Mouse (Mus musculus): ENCODE data around the gene Nfkbil1. TPM values are rescaled to one million over a fixed set of nuclear protein-coding genes. Genes with fewer than 3 reads are reported as not detected.

Nfkbil1 gene
- polyA plus RNA-seq (2014; fragmentation: Illumina TruSeq; extraction: RNeasy Lipid Tissue Mini Kit (QIAGEN cat#74804); ENCODE audit: low read depth, low replicate concordance): 0.87 TPM

GRCm38 (mm10) chr17:35235614-35236389 is at the start of gene Nfkbil1:
Gene Nfkbil1 (minus strand): TSS chr17:35235792.

GRCm38 (mm10) chr17:35262664-35263522 is 27.3 kb upstream of the Nfkbil1 start, which contains the start of gene H2-D1:
Gene H2-D1 (plus strand): TSS chr17:35262730.

GRCm38 (mm10) chr17:35241305-35242014 is 5.9 kb upstream of the Nfkbil1 start, which contains the start of gene Ddx39b:
Gene Ddx39b (plus strand): TSS chr17:35241746.

GRCm38 (mm10) chr17:35233114-35233980 is 2.2 kb downstream of the Nfkbil1 start, which contains the start of gene Atp6v1g2:
Gene Atp6v1g2 (plus strand): TSS chr17:35233660.

GRCm38 (mm10) chr17:35220156-35220952 is 15.2 kb downstream of the Nfkbil1 start, which contains the start of gene Gm16181:
Gene Gm16181 (plus strand): TSS chr17:35220834.

GRCm38 (mm10) chr17:35204494-35205379 is 30.9 kb downstream of the Nfkbil1 start, which contains the start of gene Lta:
Gene Lta (minus strand): TSS chr17:35205351.

GRCm38 (mm10) chr17:35201787-35202186 is 33.8 kb downstream of the Nfkbil1 start, which contains the start of gene Tnf:
Gene Tnf (minus strand): TSS chr17:35202007.

GRCm38 (mm10) chr17:35193881-35194843 is 41.4 kb downstream of the Nfkbil1 start, which contains the start of gene Ltb:
Gene Ltb (plus strand): TSS chr17:35194439.

GRCm38 (mm10) chr17:35187959-35188610 is 47.5 kb downstream of the Nfkbil1 start, which contains the start of gene Lst1:
Gene Lst1 (minus strand): TSS chr17:35188439.

GRCm38 (mm10) chr17:35175968-35176367 is 59.6 kb downstream of the Nfkbil1 start, which contains the start of gene Aif1:
Gene Aif1 (minus strand): TSS chr17:35176068.

Other genes with a start within 250 kb of the Nfkbil1 start
- 1.2 TPM for gene Vars, start 234.8 kb downstream of the Nfkbil1 start, polyA plus RNA-seq (2014; fragmentation: Illumina TruSeq; extraction: RNeasy Lipid Tissue Mini Kit (QIAGEN cat#74804); ENCODE audit: low read depth, low replicate concordance)
- gene Vwa7, start 219.2 kb downstream of the Nfkbil1 start, polyA plus RNA-seq (2014; fragmentation: Illumina TruSeq; extraction: RNeasy Lipid Tissue Mini Kit (QIAGEN cat#74804); ENCODE audit: low read depth, low replicate concordance): not detected
- gene Sapcd1, start 207.8 kb downstream of the Nfkbil1 start, polyA plus RNA-seq (2014; fragmentation: Illumina TruSeq; extraction: RNeasy Lipid Tissue Mini Kit (QIAGEN cat#74804); ENCODE audit: low read depth, low replicate concordance): not detected
- gene Msh5, start 189.0 kb downstream of the Nfkbil1 start, polyA plus RNA-seq (2014; fragmentation: Illumina TruSeq; extraction: RNeasy Lipid Tissue Mini Kit (QIAGEN cat#74804); ENCODE audit: low read depth, low replicate concordance): 1.1 TPM
- 5.7 TPM for gene Clic1, start 185.8 kb downstream of the Nfkbil1 start, polyA plus RNA-seq (2014; fragmentation: Illumina TruSeq; extraction: RNeasy Lipid Tissue Mini Kit (QIAGEN cat#74804); ENCODE audit: low read depth, low replicate concordance)
- gene Ddah2, start 176.8 kb downstream of the Nfkbil1 start, polyA plus RNA-seq (2014; fragmentation: Illumina TruSeq; extraction: RNeasy Lipid Tissue Mini Kit (QIAGEN cat#74804); ENCODE audit: low read depth, low replicate concordance): not detected
- not detected for gene Ly6g6c, start 170.4 kb downstream of the Nfkbil1 start, polyA plus RNA-seq (2014; fragmentation: Illumina TruSeq; extraction: RNeasy Lipid Tissue Mini Kit (QIAGEN cat#74804); ENCODE audit: low read depth, low replicate concordance)
- gene Mpig6b, start 169.6 kb downstream of the Nfkbil1 start, polyA plus RNA-seq (2014; fragmentation: Illumina TruSeq; extraction: RNeasy Lipid Tissue Mini Kit (QIAGEN cat#74804); ENCODE audit: low read depth, low replicate concordance): not detected
- not detected for gene Ly6g6e, start 158.9 kb downstream of the Nfkbil1 start, polyA plus RNA-seq (2014; fragmentation: Illumina TruSeq; extraction: RNeasy Lipid Tissue Mini Kit (QIAGEN cat#74804); ENCODE audit: low read depth, low replicate concordance)
- gene Ly6g6d, start 157.7 kb downstream of the Nfkbil1 start, polyA plus RNA-seq (2014; fragmentation: Illumina TruSeq; extraction: RNeasy Lipid Tissue Mini Kit (QIAGEN cat#74804); ENCODE audit: low read depth, low replicate concordance): not detected
- not detected for gene Ly6g6f, start 150.2 kb downstream of the Nfkbil1 start, polyA plus RNA-seq (2014; fragmentation: Illumina TruSeq; extraction: RNeasy Lipid Tissue Mini Kit (QIAGEN cat#74804); ENCODE audit: low read depth, low replicate concordance)
- 4.4 TPM for gene Abhd16a, start 146.5 kb downstream of the Nfkbil1 start, polyA plus RNA-seq (2014; fragmentation: Illumina TruSeq; extraction: RNeasy Lipid Tissue Mini Kit (QIAGEN cat#74804); ENCODE audit: low read depth, low replicate concordance)
- not detected for gene Ly6g5c, start 127.5 kb downstream of the Nfkbil1 start, polyA plus RNA-seq (2014; fragmentation: Illumina TruSeq; extraction: RNeasy Lipid Tissue Mini Kit (QIAGEN cat#74804); ENCODE audit: low read depth, low replicate concordance)
- gene Ly6g5b, start 120.4 kb downstream of the Nfkbil1 start, polyA plus RNA-seq (2014; fragmentation: Illumina TruSeq; extraction: RNeasy Lipid Tissue Mini Kit (QIAGEN cat#74804); ENCODE audit: low read depth, low replicate concordance): not detected
- 1.4 TPM for gene Gpank1, start 114.3 kb downstream of the Nfkbil1 start, polyA plus RNA-seq (2014; fragmentation: Illumina TruSeq; extraction: RNeasy Lipid Tissue Mini Kit (QIAGEN cat#74804); ENCODE audit: low read depth, low replicate concordance)
- 97.4 TPM for gene Csnk2b, start 113.7 kb downstream of the Nfkbil1 start, polyA plus RNA-seq (2014; fragmentation: Illumina TruSeq; extraction: RNeasy Lipid Tissue Mini Kit (QIAGEN cat#74804); ENCODE audit: low read depth, low replicate concordance)
- gene D17H6S53E, start 109.4 kb downstream of the Nfkbil1 start, polyA plus RNA-seq (2014; fragmentation: Illumina TruSeq; extraction: RNeasy Lipid Tissue Mini Kit (QIAGEN cat#74804); ENCODE audit: low read depth, low replicate concordance): 1.3 TPM
- 85.5 TPM for gene Apom, start 103.7 kb downstream of the Nfkbil1 start, polyA plus RNA-seq (2014; fragmentation: Illumina TruSeq; extraction: RNeasy Lipid Tissue Mini Kit (QIAGEN cat#74804); ENCODE audit: low read depth, low replicate concordance)
- gene Bag6, start 100.6 kb downstream of the Nfkbil1 start, polyA plus RNA-seq (2014; fragmentation: Illumina TruSeq; extraction: RNeasy Lipid Tissue Mini Kit (QIAGEN cat#74804); ENCODE audit: low read depth, low replicate concordance): 5.2 TPM
- gene Prrc2a, start 70.9 kb downstream of the Nfkbil1 start, polyA plus RNA-seq (2014; fragmentation: Illumina TruSeq; extraction: RNeasy Lipid Tissue Mini Kit (QIAGEN cat#74804); ENCODE audit: low read depth, low replicate concordance): 3.7 TPM
- 7.5 TPM for gene Aif1, start 59.7 kb downstream of the Nfkbil1 start, polyA plus RNA-seq (2014; fragmentation: Illumina TruSeq; extraction: RNeasy Lipid Tissue Mini Kit (QIAGEN cat#74804); ENCODE audit: low read depth, low replicate concordance)
- gene Lst1, start 47.4 kb downstream of the Nfkbil1 start, polyA plus RNA-seq (2014; fragmentation: Illumina TruSeq; extraction: RNeasy Lipid Tissue Mini Kit (QIAGEN cat#74804); ENCODE audit: low read depth, low replicate concordance): not detected
- gene Ltb, start 41.4 kb downstream of the Nfkbil1 start, polyA plus RNA-seq (2014; fragmentation: Illumina TruSeq; extraction: RNeasy Lipid Tissue Mini Kit (QIAGEN cat#74804); ENCODE audit: low read depth, low replicate concordance): not detected
- gene Tnf, start 33.8 kb downstream of the Nfkbil1 start, polyA plus RNA-seq (2014; fragmentation: Illumina TruSeq; extraction: RNeasy Lipid Tissue Mini Kit (QIAGEN cat#74804); ENCODE audit: low read depth, low replicate concordance): 0.26 TPM
- not detected for gene Lta, start 30.4 kb downstream of the Nfkbil1 start, polyA plus RNA-seq (2014; fragmentation: Illumina TruSeq; extraction: RNeasy Lipid Tissue Mini Kit (QIAGEN cat#74804); ENCODE audit: low read depth, low replicate concordance)
- gene Gm16181, start 15.0 kb downstream of the Nfkbil1 start, polyA plus RNA-seq (2014; fragmentation: Illumina TruSeq; extraction: RNeasy Lipid Tissue Mini Kit (QIAGEN cat#74804); ENCODE audit: low read depth, low replicate concordance): not detected
- gene Atp6v1g2, start 2.1 kb downstream of the Nfkbil1 start, polyA plus RNA-seq (2014; fragmentation: Illumina TruSeq; extraction: RNeasy Lipid Tissue Mini Kit (QIAGEN cat#74804); ENCODE audit: low read depth, low replicate concordance): 2.6 TPM
- gene Ddx39b, start 6.0 kb upstream of the Nfkbil1 start, polyA plus RNA-seq (2014; fragmentation: Illumina TruSeq; extraction: RNeasy Lipid Tissue Mini Kit (QIAGEN cat#74804); ENCODE audit: low read depth, low replicate concordance): 7.4 TPM
- 78.7 TPM for gene H2-D1, start 26.9 kb upstream of the Nfkbil1 start, polyA plus RNA-seq (2014; fragmentation: Illumina TruSeq; extraction: RNeasy Lipid Tissue Mini Kit (QIAGEN cat#74804); ENCODE audit: low read depth, low replicate concordance)
- gene H2-Q1, start 84.6 kb upstream of the Nfkbil1 start, polyA plus RNA-seq (2014; fragmentation: Illumina TruSeq; extraction: RNeasy Lipid Tissue Mini Kit (QIAGEN cat#74804); ENCODE audit: low read depth, low replicate concordance): 18.4 TPM
- 2.7 TPM for gene H2-Q2, start 106.5 kb upstream of the Nfkbil1 start, polyA plus RNA-seq (2014; fragmentation: Illumina TruSeq; extraction: RNeasy Lipid Tissue Mini Kit (QIAGEN cat#74804); ENCODE audit: low read depth, low replicate concordance)
- gene H2-Q4, start 143.8 kb upstream of the Nfkbil1 start, polyA plus RNA-seq (2014; fragmentation: Illumina TruSeq; extraction: RNeasy Lipid Tissue Mini Kit (QIAGEN cat#74804); ENCODE audit: low read depth, low replicate concordance): 22.6 TPM
- 10.0 TPM for gene H2-Q6, start 189.1 kb upstream of the Nfkbil1 start, polyA plus RNA-seq (2014; fragmentation: Illumina TruSeq; extraction: RNeasy Lipid Tissue Mini Kit (QIAGEN cat#74804); ENCODE audit: low read depth, low replicate concordance)
- 6.8 TPM for gene H2-Q7, start 203.4 kb upstream of the Nfkbil1 start, polyA plus RNA-seq (2014; fragmentation: Illumina TruSeq; extraction: RNeasy Lipid Tissue Mini Kit (QIAGEN cat#74804); ENCODE audit: low read depth, low replicate concordance)
- gene H2-Q10, start 234.3 kb upstream of the Nfkbil1 start, polyA plus RNA-seq (2014; fragmentation: Illumina TruSeq; extraction: RNeasy Lipid Tissue Mini Kit (QIAGEN cat#74804); ENCODE audit: low read depth, low replicate concordance): 511 TPM